Mouse (Mus musculus) liver, embryonic 12.5 days (tissue): ENCODE measurements around the gene Olfr486. TPM values are rescaled to one million over a fixed set of nuclear protein-coding genes. Genes with fewer than 3 reads are reported as not detected.
"Not testable (repeated sequence)": the region's sequence is repeated elsewhere in the genome, so short reads cannot be mapped to it uniquely, and the experiment has no call there.

Source experiments
- ATAC-seq: fragments of 200-750 bp; cut with Nextera tagmentation; 2 replicates; pipeline ENCODE4 v1.8.0; 2017; ENCODE audit warnings: moderate number of reproducible peaks, mild to moderate bottlenecking, moderate library complexity
- H3K27ac ChIP-seq: fragments of 300-500 bp; sonication (generic); 2 replicates; pipeline ENCODE4 v1.5.1; 2016; ENCODE audit warnings: mild to moderate bottlenecking
- H3K27me3 ChIP-seq: fragments of 300-500 bp; sonication (generic); replicated peaks from 2 replicates; pipeline ENCODE4 v1.6.1; 2016; ENCODE audit warnings: mild to moderate bottlenecking, moderate library complexity
- H3K36me3 ChIP-seq: fragments of 300-500 bp; sonication (generic); 2 replicates; pipeline ENCODE4 v1.6.1; 2016; ENCODE audit warnings: mild to moderate bottlenecking, moderate library complexity
- H3K4me1 ChIP-seq: fragments of 300-500 bp; sonication (generic); 2 replicates; pipeline ENCODE4 v1.6.1; 2016
- H3K4me2 ChIP-seq: fragments of 300-500 bp; sonication (generic); 2 replicates; pipeline ENCODE4 v1.6.1; 2016; ENCODE audit warnings: mild to moderate bottlenecking, moderate library complexity
- H3K4me3 ChIP-seq: fragments of 300-500 bp; sonication (generic); 2 replicates; pipeline ENCODE4 v1.5.1; 2016; ENCODE audit warnings: mild to moderate bottlenecking, moderate library complexity
- H3K9ac ChIP-seq: fragments of 300-500 bp; sonication (generic); 2 replicates; pipeline ENCODE4 v1.6.1; 2016; ENCODE audit warnings: mild to moderate bottlenecking, moderate library complexity
- H3K9me3 ChIP-seq: fragments of 300-500 bp; sonication (generic); replicated peaks from 2 replicates; pipeline ENCODE4 v1.6.1; 2016; ENCODE audit warnings: mild to moderate bottlenecking, moderate library complexity
- WGBS: fragments of 180-500 bp; shearing (Covaris S2); methylation state at CpG from one replicate; pipeline ENCODE4 v1.1.7; 2016; ENCODE audit not compliant: insufficient replicate concordance; 5-methylcytosine and 5-hydroxymethylcytosine counted together
- polyA plus RNA-seq: library from polyadenylated mRNA; unstranded; fragments of >200 nt; fragmentation: Nextera tagmentation; extraction: Ambion mirVana; gene quantifications from 2 replicates; pipeline ENCODE4 v1.2.1, GENCODE M21; 2016

Gene Olfr486
- not detected in 2 replicates for polyA plus RNA-seq

GRCm38 (mm10) chr7:108172642-108173041, at the start of gene Olfr486:
Olfr486 (minus strand) TSS chr7:108172742.
- not testable (repeated sequence) for H3K9me3 ChIP-seq, H3K36me3 ChIP-seq, H3K27ac ChIP-seq, ATAC-seq, H3K4me2 ChIP-seq, H3K4me1 ChIP-seq, H3K27me3 ChIP-seq, H3K9ac ChIP-seq, H3K4me3 ChIP-seq
- WGBS, result 71% methylated on average over 1 of the region's 1 CpGs

- H3K4me3 ChIP-seq, H3K36me3 ChIP-seq, H3K4me2 ChIP-seq, H3K27ac ChIP-seq, H3K9me3 ChIP-seq, ATAC-seq, H3K27me3 ChIP-seq, H3K9ac ChIP-seq, H3K4me1 ChIP-seq: not testable (repeated sequence)
Measured at GRCm38 (mm10) chr7:108214536-108214935, 42.0 kb upstream of the Olfr486 start, which contains the start of gene Olfr487. Olfr487 (minus strand) TSS chr7:108214636.

GRCm38 (mm10) chr7:108196938-108197337, 24.4 kb upstream of the Olfr486 start:
- no peak overlapping the region for H3K27ac ChIP-seq
- 68% methylated on average over 6 of the region's 6 CpGs for WGBS
- H3K27me3 ChIP-seq, result no peaks in the 10 kb centered on the region
- no peaks in the 10 kb centered on the region for H3K36me3 ChIP-seq
- no peak overlapping the region for H3K9ac ChIP-seq
- H3K4me2 ChIP-seq, result no peak overlapping the region
- H3K4me3 ChIP-seq, result no peak overlapping the region
- H3K9me3 ChIP-seq, result peaks cover 3% of the 10 kb centered on the region; the same call in 1 of the 2 replicates
- ATAC-seq, result no peak
- H3K4me1 ChIP-seq, result no peaks in the 10 kb centered on the region

- not testable (repeated sequence) for H3K27ac ChIP-seq, H3K4me3 ChIP-seq, ATAC-seq, H3K9ac ChIP-seq, H3K27me3 ChIP-seq, H3K4me2 ChIP-seq, H3K4me1 ChIP-seq, H3K36me3 ChIP-seq, H3K9me3 ChIP-seq
- WGBS, result 49% methylated on average over 3 of the region's 3 CpGs
Measured at GRCm38 (mm10) chr7:108196337-108196736, 23.8 kb upstream of the Olfr486 start.

GRCm38 (mm10) chr7:108192714-108193113, 20.2 kb upstream of the Olfr486 start:
- ATAC-seq, H3K27ac ChIP-seq, H3K9ac ChIP-seq, H3K4me1 ChIP-seq, H3K4me2 ChIP-seq, H3K9me3 ChIP-seq, H3K4me3 ChIP-seq, H3K36me3 ChIP-seq, H3K27me3 ChIP-seq: not testable (repeated sequence)
- 37% methylated on average over 1 of the region's 1 CpGs for WGBS

GRCm38 (mm10) chr7:108191196-108191595, 18.7 kb upstream of the Olfr486 start:
- not testable (repeated sequence) for H3K27ac ChIP-seq, ATAC-seq, H3K9ac ChIP-seq, H3K4me3 ChIP-seq, H3K4me1 ChIP-seq, H3K36me3 ChIP-seq, H3K27me3 ChIP-seq, H3K4me2 ChIP-seq, H3K9me3 ChIP-seq
- WGBS, result 71% methylated on average over 2 of the region's 2 CpGs

GRCm38 (mm10) chr7:108185237-108185636, 12.7 kb upstream of the Olfr486 start:
- not testable (repeated sequence) for H3K36me3 ChIP-seq, ATAC-seq
- WGBS, result 74% methylated on average over 2 of the region's 2 CpGs

GRCm38 (mm10) chr7:108184401-108184800, 11.9 kb upstream of the Olfr486 start:
- not testable (repeated sequence) for ATAC-seq, H3K27ac ChIP-seq, H3K4me2 ChIP-seq, H3K4me1 ChIP-seq, H3K4me3 ChIP-seq, H3K9ac ChIP-seq, H3K36me3 ChIP-seq, H3K9me3 ChIP-seq, H3K27me3 ChIP-seq
- 63% methylated on average over 3 of the region's 3 CpGs for WGBS

More at GRCm38 (mm10) chr7:108185237-108185636, 12.7 kb upstream of the Olfr486 start:
- not testable (repeated sequence) for H3K27ac ChIP-seq, H3K4me2 ChIP-seq, H3K9me3 ChIP-seq, H3K9ac ChIP-seq, H3K4me3 ChIP-seq, H3K4me1 ChIP-seq, H3K27me3 ChIP-seq

GRCm38 (mm10) chr7:108159771-108160170, 12.8 kb downstream of the Olfr486 start, which contains the start of gene Olfr485:
Olfr485 (minus strand) TSS chr7:108159871.
- H3K9me3 ChIP-seq, result no peaks in the 10 kb centered on the region
- H3K27ac ChIP-seq, result no peak within 1 kb of the TSS
- no peaks in the 10 kb centered on the region for H3K27me3 ChIP-seq
- no peaks in the 10 kb centered on the region for H3K4me1 ChIP-seq
- ATAC-seq, result no peak
- H3K4me2 ChIP-seq, result no peak within 1 kb of the TSS
- H3K4me3 ChIP-seq, result no peak within 1 kb of the TSS
- no peaks in the 10 kb centered on the region for H3K36me3 ChIP-seq
- no peak within 1 kb of the TSS for H3K9ac ChIP-seq

GRCm38 (mm10) chr7:108127349-108127748, 45.2 kb downstream of the Olfr486 start, which contains the start of gene Olfr484:
Olfr484 (minus strand) TSS chr7:108127449.
- Histone ChIP-seq H3K36me3 (no peaks in the 10 kb centered on the region), H3K27ac (no peak within 1 kb of the TSS), H3K9me3 (no peaks in the 10 kb centered on the region), H3K4me1 (no peaks in the 10 kb centered on the region), H3K27me3 (no peaks in the 10 kb centered on the region), H3K4me2 (no peak within 1 kb of the TSS), H3K4me3 (no peak within 1 kb of the TSS), H3K9ac (no peak within 1 kb of the TSS)
- no peak for ATAC-seq

Other genes starting within 250 kb of the Olfr486 start
- gene Olfr473, start 242.3 kb downstream of the Olfr486 start, polyA plus RNA-seq, result not detected in 2 replicates
- not detected in 2 replicates for gene Olfr474, start 218.1 kb downstream of the Olfr486 start, polyA plus RNA-seq
- gene Olfr476, start 207.9 kb downstream of the Olfr486 start, polyA plus RNA-seq, result not detected in 2 replicates
- gene Olfr477, start 186.0 kb downstream of the Olfr486 start, polyA plus RNA-seq, result not detected in 2 replicates
- not detected in 2 replicates for gene Olfr478, start 138.8 kb downstream of the Olfr486 start, polyA plus RNA-seq
- gene Olfr479, start 122.0 kb downstream of the Olfr486 start, polyA plus RNA-seq, result not detected in 2 replicates
- gene Olfr480, start 105.4 kb downstream of the Olfr486 start, polyA plus RNA-seq, result not detected in 2 replicates
- gene Olfr481, start 92.9 kb downstream of the Olfr486 start, polyA plus RNA-seq, result not detected in 2 replicates
- gene Olfr482, start 75.2 kb downstream of the Olfr486 start, polyA plus RNA-seq, result 0.06 and 0.07 TPM in 2 replicates
- gene Olfr483, start 71.9 kb downstream of the Olfr486 start, polyA plus RNA-seq, result not detected in 2 replicates
- gene Olfr484, start 45.3 kb downstream of the Olfr486 start, polyA plus RNA-seq, result not detected in 2 replicates
- not detected in 2 replicates for gene Olfr485, start 12.9 kb downstream of the Olfr486 start, polyA plus RNA-seq
- gene Olfr487, start 41.9 kb upstream of the Olfr486 start, polyA plus RNA-seq, result not detected in 2 replicates
- gene Olfr488, start 85.6 kb upstream of the Olfr486 start, polyA plus RNA-seq, result not detected in 2 replicates
- gene Olfr490, start 116.2 kb upstream of the Olfr486 start, polyA plus RNA-seq, result not detected in 2 replicates
- gene Olfr491, start 140.7 kb upstream of the Olfr486 start, polyA plus RNA-seq, result not detected in 2 replicates
- not detected in 2 replicates for gene Olfr492, start 150.9 kb upstream of the Olfr486 start, polyA plus RNA-seq
- not detected in 2 replicates for gene Olfr493, start 174.2 kb upstream of the Olfr486 start, polyA plus RNA-seq
- not detected in 2 replicates for gene Olfr494, start 192.6 kb upstream of the Olfr486 start, polyA plus RNA-seq
- not detected in 2 replicates for gene Olfr495, start 220.4 kb upstream of the Olfr486 start, polyA plus RNA-seq
- gene Olfr497, start 247.7 kb upstream of the Olfr486 start, polyA plus RNA-seq, result not detected in 2 replicates